Mouse (Mus musculus): Measurements from ENCODE around the gene Cfap54.

- TF ChIP-seq CTCF (IDR thresholded peaks at IDR 0.05; ENCODE audit: control insufficient read depth, insufficient read depth, low read length) (no peak), POLR2A (IDR thresholded peaks at IDR 0.05; ENCODE audit: borderline replicate concordance, control insufficient read depth, low read depth, low read length) (no peak)
These were observed 42.7 kb upstream of the Cfap54 start for GRCm38 (mm10) chr10:93123957-93124613.

All from bone marrow, adult 2 months (tissue).